Mouse (Mus musculus): ENCODE measurements around the gene Olfr1153. TPM values are rescaled to one million over a fixed set of nuclear protein-coding genes. Genes with fewer than 3 reads are reported as not detected.

Gene Olfr1153
- not detected in 2 replicates for polyA plus RNA-seq (2012; rRNA removed)

GRCm38 (mm10) chr2:87894662-87895061 lies at the start of gene Olfr1153:
TSS of gene Olfr1153 (plus strand) at chr2:87894962.

GRCm38 (mm10) chr2:87855562-87855961 lies 39.2 kb upstream of the Olfr1153 start, which contains the start of gene Olfr1151:
TSS of gene Olfr1151 (plus strand) at chr2:87855862.

GRCm38 (mm10) chr2:87866192-87866591 lies 28.6 kb upstream of the Olfr1153 start, which contains the start of gene Olfr1152:
TSS of gene Olfr1152 (plus strand) at chr2:87866492.

GRCm38 (mm10) chr2:87905066-87905465 lies 10.3 kb downstream of the Olfr1153 start, which contains the start of gene Olfr1154:
TSS of gene Olfr1154 (minus strand) at chr2:87905166.

DNA sequence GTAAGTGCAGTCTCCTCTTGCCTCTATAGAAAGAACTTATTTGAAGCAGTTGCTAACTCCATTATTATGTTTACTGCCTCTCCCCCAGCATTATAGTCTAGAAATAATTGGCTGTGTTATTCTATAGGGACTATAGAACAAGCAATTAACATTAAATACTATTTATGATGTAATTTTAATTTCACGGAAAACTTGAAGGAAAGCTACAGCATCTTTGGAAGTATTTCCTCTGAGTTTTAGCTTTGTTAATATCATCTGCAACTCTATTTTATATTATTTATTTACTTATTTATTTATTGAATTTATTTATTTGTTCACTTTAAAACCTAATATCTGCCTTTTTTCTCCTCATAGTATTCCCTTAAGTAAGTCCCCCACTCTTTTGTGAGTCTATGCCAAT lies 50.3 kb downstream of the Olfr1153 start, which contains the start of gene Olfr1155:
Olfr1155 (minus strand) TSS at position 101 of the 400 bp plus-strand sequence.

Other genes with a start within 250 kb of the Olfr1153 start
- not detected in 2 replicates for gene Olfr1133, start 247.6 kb upstream of the Olfr1153 start, polyA plus RNA-seq (2012; rRNA removed)
- gene Olfr1134, start 236.5 kb upstream of the Olfr1153 start, polyA plus RNA-seq (2012; rRNA removed) = not detected in 2 replicates
- gene Olfr1135, start 221.3 kb upstream of the Olfr1153 start, polyA plus RNA-seq (2012; rRNA removed) = not detected in 2 replicates
- gene Olfr1136, start 201.0 kb upstream of the Olfr1153 start, polyA plus RNA-seq (2012; rRNA removed) = not detected in 2 replicates
- gene Olfr1137, start 181.8 kb upstream of the Olfr1153 start, polyA plus RNA-seq (2012; rRNA removed) = not detected in 2 replicates
- gene Olfr1138, start 155.0 kb upstream of the Olfr1153 start, polyA plus RNA-seq (2012; rRNA removed) = not detected in 2 replicates
- gene Olfr1140, start 151.2 kb upstream of the Olfr1153 start, polyA plus RNA-seq (2012; rRNA removed) = not detected in 2 replicates
- gene Olfr1141, start 141.0 kb upstream of the Olfr1153 start, polyA plus RNA-seq (2012; rRNA removed) = not detected in 2 replicates
- not detected in 2 replicates for gene Olfr152, start 115.5 kb upstream of the Olfr1153 start, polyA plus RNA-seq (2012; rRNA removed)
- gene Olfr1143, start 94.4 kb upstream of the Olfr1153 start, polyA plus RNA-seq (2012; rRNA removed) = not detected in 2 replicates
- not detected in 2 replicates for gene Olfr1145, start 85.1 kb upstream of the Olfr1153 start, polyA plus RNA-seq (2012; rRNA removed)
- not detected in 2 replicates for gene Olfr1148, start 64.4 kb upstream of the Olfr1153 start, polyA plus RNA-seq (2012; rRNA removed)
- not detected in 2 replicates for gene Olfr1150-ps1, start 51.0 kb upstream of the Olfr1153 start, polyA plus RNA-seq (2012; rRNA removed)
- not detected in 2 replicates for gene Olfr1151, start 39.1 kb upstream of the Olfr1153 start, polyA plus RNA-seq (2012; rRNA removed)
- gene Olfr1152, start 28.5 kb upstream of the Olfr1153 start, polyA plus RNA-seq (2012; rRNA removed) = not detected in 2 replicates
- not detected in 2 replicates for gene Olfr1154, start 10.2 kb downstream of the Olfr1153 start, polyA plus RNA-seq (2012; rRNA removed)
- not detected in 2 replicates for gene Olfr1155, start 50.2 kb downstream of the Olfr1153 start, polyA plus RNA-seq (2012; rRNA removed)
- not detected in 2 replicates for gene Olfr1156, start 58.1 kb downstream of the Olfr1153 start, polyA plus RNA-seq (2012; rRNA removed)
- not detected in 2 replicates for gene Olfr1157, start 73.3 kb downstream of the Olfr1153 start, polyA plus RNA-seq (2012; rRNA removed)
- gene Olfr74, start 79.7 kb downstream of the Olfr1153 start, polyA plus RNA-seq (2012; rRNA removed) = not detected in 2 replicates
- gene Olfr1158, start 95.2 kb downstream of the Olfr1153 start, polyA plus RNA-seq (2012; rRNA removed) = not detected in 2 replicates
- not detected in 2 replicates for gene Olfr1160, start 113.3 kb downstream of the Olfr1153 start, polyA plus RNA-seq (2012; rRNA removed)
- not detected in 2 replicates for gene Olfr1161, start 127.8 kb downstream of the Olfr1153 start, polyA plus RNA-seq (2012; rRNA removed)
- not detected in 2 replicates for gene Olfr73, start 142.7 kb downstream of the Olfr1153 start, polyA plus RNA-seq (2012; rRNA removed)
- not detected in 2 replicates for gene Olfr1162, start 156.2 kb downstream of the Olfr1153 start, polyA plus RNA-seq (2012; rRNA removed)
- not detected in 2 replicates for gene Olfr1163, start 176.9 kb downstream of the Olfr1153 start, polyA plus RNA-seq (2012; rRNA removed)
- not detected in 2 replicates for gene Olfr1164, start 199.0 kb downstream of the Olfr1153 start, polyA plus RNA-seq (2012; rRNA removed)
- not detected in 2 replicates for gene Olfr1166, start 233.3 kb downstream of the Olfr1153 start, polyA plus RNA-seq (2012; rRNA removed)